Mouse (Mus musculus): ENCODE data around the gene Gm3415.

GRCm38 (mm10) chr5:146597503-146597874, 41.6 kb downstream of the Gm3415 start:
- TF ChIP-seq CTCF (IDR thresholded peaks at IDR 0.05; ENCODE audit: low read depth, low read length) (no peak), POLR2A (IDR thresholded peaks at IDR 0.05; ENCODE audit: borderline replicate concordance, low read depth, low read length) (no peak)
